Mouse (Mus musculus) heart, adult 2 months (tissue): ENCODE results near the gene Neurod4. TPM values are rescaled to one million over a fixed set of nuclear protein-coding genes. Genes with fewer than 3 reads are reported as not detected.

Experiments used
- DNase-seq, 2 experiments: peaks; one replicate each; pipeline ENCODE4 v3.0.0; 2021
- H3K27ac ChIP-seq: fragments of 200-600 bp; 2 replicates; pipeline ENCODE4 v1.8.1; 2022
- H3K27me3 ChIP-seq: fragments of 200-500 bp; 2 replicates; pipeline ENCODE4 v1.6.1; 2012; ENCODE audit warnings: mild to moderate bottlenecking, low read length, inconsistent platforms, mixed read lengths; ENCODE audit not compliant: control insufficient read depth, insufficient read depth
- H3K36me3 ChIP-seq: fragments of 200-500 bp; 2 replicates; pipeline ENCODE4 v1.6.1; 2012; ENCODE audit warnings: low read length, inconsistent platforms; ENCODE audit not compliant: control insufficient read depth, insufficient read depth
- H3K4me1 ChIP-seq: fragments of 200-500 bp; 2 replicates; pipeline ENCODE4 v1.6.1; 2011; ENCODE audit warnings: low read length; ENCODE audit not compliant: control insufficient read depth, insufficient read depth
- H3K4me3 ChIP-seq: fragments of 200-600 bp; 2 replicates; pipeline ENCODE4 v1.8.1; 2022
- H3K79me2 ChIP-seq: fragments of 200-500 bp; replicated peaks from 2 replicates; pipeline ENCODE4 v1.6.1; 2012; ENCODE audit warnings: mild to moderate bottlenecking, inconsistent platforms, low read length, moderate library complexity, mixed read lengths; ENCODE audit not compliant: control insufficient read depth, insufficient read depth
- H3K9ac ChIP-seq: fragments of 200-500 bp; 2 replicates; pipeline ENCODE4 v1.6.1; 2012; ENCODE audit warnings: low read depth, mild to moderate bottlenecking, control low read depth, inconsistent platforms, low read length, mixed read lengths
- CTCF ChIP-seq: fragments of 200-600 bp; IDR thresholded peaks from 2 replicates; pipeline ENCODE4 v1.8.1; 2022; ENCODE audit warnings: antibody characterized with exemption, mild to moderate bottlenecking, moderate library complexity
- EP300 ChIP-seq: fragments of 200-500 bp; IDR thresholded peaks from 2 replicates; pipeline ENCODE4 v1.6.1; 2011; ENCODE audit warnings: low read depth, low read length, control low read depth; ENCODE audit not compliant: insufficient read depth
- POLR2A ChIP-seq: fragments of 200-500 bp; IDR thresholded peaks from 2 replicates; pipeline ENCODE4 v1.6.1; 2011; ENCODE audit warnings: mild to moderate bottlenecking, low read depth, low read length, control low read depth; ENCODE audit not compliant: insufficient read depth
- WGBS: fragments of 180-500 bp; shearing (Covaris S2); methylation state at CpG from one replicate; pipeline ENCODE4 v1.1.7; 2018; 5-methylcytosine and 5-hydroxymethylcytosine counted together
- intact Hi-C: fragments of 180-260 bp; cut with DNase I; formaldehyde crosslinking; loops from one replicate; pipeline ENCODE4 v1.15.1; 2025
- long read RNA-seq: library from polyadenylated mRNA; stranded (forward); transcript quantifications from one replicate; pipeline ENCODE4 v2.0.0, GENCODE M21; 2021
- polyA plus RNA-seq: library from polyadenylated mRNA; depleted of rRNA; stranded (reverse); fragments of >200 nt; gene quantifications from 2 replicates; pipeline ENCODE4 v1.2.3, GENCODE M21; 2012; rRNA removed
- total RNA-seq, 2 experiments: library from RNA; stranded (reverse); gene quantifications; 2 replicates each; pipeline ENCODE4 v1.2.3; 2021

The Neurod4 gene
- total RNA-seq (not detected), polyA plus RNA-seq (not detected in 2 replicates)
- long read RNA-seq = 0 reads

- Histone ChIP-seq H3K27me3 (no peaks in the 10 kb centered on the region), H3K9ac (no peak within 1 kb of the TSS), H3K4me3 (no peak within 1 kb of the TSS), H3K36me3 (no peaks in the 10 kb centered on the region), H3K4me1 (no peaks in the 10 kb centered on the region), H3K79me2 (no peaks in the 10 kb centered on the region), H3K27ac (no peak within 1 kb of the TSS)
- 2% methylated on average over 7 of the region's 7 CpGs for WGBS
- TF ChIP-seq POLR2A = no peak
- no peak for TF ChIP-seq CTCF
- no peak for TF ChIP-seq EP300
- intact Hi-C loops = no loop called here
- DNase-seq = no peak
Observed at GRCm38 (mm10) chr10:130280066-130280465, at the start of gene Neurod4. Gene Neurod4, minus strand, starts transcription at chr10:130280240.

- no peaks in the 10 kb centered on the region for H3K4me1 ChIP-seq
- no peak overlapping the region for H3K4me3 ChIP-seq
- H3K36me3 ChIP-seq = no peaks in the 10 kb centered on the region
- H3K27me3 ChIP-seq = no peaks in the 10 kb centered on the region
- no peak for TF ChIP-seq POLR2A
- TF ChIP-seq EP300 = no peak
- TF ChIP-seq CTCF = no peak
- H3K79me2 ChIP-seq = no peaks in the 10 kb centered on the region
- intact Hi-C loops = no loop called here
- no peak overlapping the region for H3K27ac ChIP-seq
- DNase-seq = no peak
- no peak overlapping the region for H3K9ac ChIP-seq
- WGBS = 75% methylated on average over 4 of the region's 4 CpGs
Observed at GRCm38 (mm10) chr10:130324243-130324642, 44.2 kb upstream of the Neurod4 start.

GRCm38 (mm10) chr10:130322637-130323036, 42.6 kb upstream of the Neurod4 start, which contains the start of gene Tespa1:
Gene Tespa1, plus strand, starts transcription at chr10:130322870.
- Histone ChIP-seq H3K27ac (no peak within 1 kb of the TSS), H3K4me3 (no peak within 1 kb of the TSS), H3K9ac (no peak within 1 kb of the TSS), H3K36me3 (no peaks in the 10 kb centered on the region), H3K79me2 (no peaks in the 10 kb centered on the region), H3K4me1 (no peaks in the 10 kb centered on the region), H3K27me3 (no peaks in the 10 kb centered on the region)
- TF ChIP-seq POLR2A = no peak
- no peak for TF ChIP-seq EP300
- no peak for TF ChIP-seq CTCF
- intact Hi-C loops = no loop called here
- no peak for DNase-seq
- 54% methylated on average over 5 of the region's 5 CpGs for WGBS

GRCm38 (mm10) chr10:130322062-130322461, 42.0 kb upstream of the Neurod4 start:
- Histone ChIP-seq H3K9ac (no peak overlapping the region), H3K4me3 (no peak overlapping the region), H3K27ac (no peak overlapping the region), H3K79me2 (no peaks in the 10 kb centered on the region), H3K4me1 (no peaks in the 10 kb centered on the region), H3K27me3 (no peaks in the 10 kb centered on the region), H3K36me3 (no peaks in the 10 kb centered on the region)
- TF ChIP-seq CTCF (no peak), POLR2A (no peak), EP300 (no peak)
- intact Hi-C loops = no loop called here
- DNase-seq = no peak

- H3K79me2 ChIP-seq = no peaks in the 10 kb centered on the region
Observed at GRCm38 (mm10) chr10:130320715-130321114, 40.7 kb upstream of the Neurod4 start.

GRCm38 (mm10) chr10:130318720-130319119, 38.7 kb upstream of the Neurod4 start:
- no peaks in the 10 kb centered on the region for H3K4me1 ChIP-seq
- H3K79me2 ChIP-seq = no peaks in the 10 kb centered on the region
- H3K27me3 ChIP-seq = no peaks in the 10 kb centered on the region
- H3K4me3 ChIP-seq = no peak overlapping the region
- no peak for TF ChIP-seq CTCF
- no peak for TF ChIP-seq EP300
- no peak for TF ChIP-seq POLR2A
- H3K36me3 ChIP-seq = no peaks in the 10 kb centered on the region
- intact Hi-C loops = no loop called here
- no peak for DNase-seq
- no peak overlapping the region for H3K9ac ChIP-seq
- H3K27ac ChIP-seq = no peak overlapping the region
- 53% methylated on average over 4 of the region's 4 CpGs for WGBS

More at GRCm38 (mm10) chr10:130320715-130321114, 40.7 kb upstream of the Neurod4 start:
- Histone ChIP-seq H3K27me3 (no peaks in the 10 kb centered on the region), H3K36me3 (no peaks in the 10 kb centered on the region), H3K9ac (no peak overlapping the region), H3K4me1 (no peaks in the 10 kb centered on the region), H3K4me3 (no peak overlapping the region), H3K27ac (no peak overlapping the region)
- 78% methylated on average over 2 of the region's 2 CpGs for WGBS
- intact Hi-C loops = no loop called here
- TF ChIP-seq CTCF = no peak
- TF ChIP-seq EP300 = no peak
- no peak for TF ChIP-seq POLR2A
- DNase-seq = no peak
